23 mouse cellular contexts compared by ENCODE assay signal in the genomic region with DNA sequence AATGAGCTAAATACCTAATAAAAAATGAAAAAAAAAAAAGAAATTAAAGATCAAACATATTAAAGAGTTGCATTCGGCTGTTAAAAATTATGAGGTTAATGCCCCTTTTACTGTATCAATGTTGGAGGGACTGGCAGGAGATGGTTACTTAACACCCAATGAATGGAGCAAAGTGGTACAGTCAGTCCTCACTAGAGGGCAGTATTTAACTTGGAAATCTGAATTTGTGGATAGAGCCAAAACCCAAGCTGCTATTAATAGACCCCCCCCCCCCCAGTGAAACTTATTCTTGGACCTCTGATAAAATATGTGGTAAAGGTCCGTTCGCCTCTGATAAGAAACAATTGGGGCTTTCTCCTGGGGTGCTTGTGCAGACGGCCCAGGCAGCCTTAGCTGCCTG. TPM values are rescaled to one million over a fixed set of nuclear protein-coding genes. Genes with fewer than 3 reads are reported as not detected.
"Had no signal": no experiment of that assay in that cellular context is flagged by ENCODE, and none has a peak within 500 bp of the region (broad histone marks: within the 10 kb centered on the region; RNA-seq: fewer than 3 reads in every experiment).

No protein-coding gene starts in this region.

RNA-seq across cellular contexts. Expression of a gene that starts 25.1 kb away (rescaled TPM):
- total RNA-seq: layer of hippocampus, adult 18-20 months; layer of hippocampus, postnatal 14 days; left cerebral cortex, postnatal 14 days; left cerebral cortex, postnatal 4 days; megakaryocyte progenitor cell, adult 5-6 weeks; megakaryocyte-erythroid progenitor cell, adult 5-6 weeks; midbrain, postnatal 0 days had no signal
- polyA plus RNA-seq: kidney, embryonic 16.5 days; limb, embryonic 12.5 days; limb, embryonic 15.5 days; liver, embryonic 11.5 days; liver, embryonic 14.5 days; liver, postnatal 0 days; lung, embryonic 14.5 days; lung, postnatal 0 days; midbrain, embryonic 11.5 days; midbrain, embryonic 14.5 days; midbrain, postnatal 0 days; neural tube, embryonic 12.5 days; neural tube, embryonic 15.5 days; stomach, embryonic 14.5 days; stomach, postnatal 0 days; thymus, adult 2 months had no signal

RNA-seq across cellular contexts. Expression of a gene that starts 57.7 kb away (rescaled TPM):
- total RNA-seq: layer of hippocampus, adult 18-20 months; layer of hippocampus, postnatal 14 days; left cerebral cortex, adult 8-10 months; left cerebral cortex, postnatal 14 days; left cerebral cortex, postnatal 4 days; megakaryocyte progenitor cell, adult 5-6 weeks; megakaryocyte-erythroid progenitor cell, adult 5-6 weeks; midbrain, postnatal 0 days had no signal
- polyA plus RNA-seq: kidney, embryonic 16.5 days; limb, embryonic 12.5 days; limb, embryonic 15.5 days; liver, embryonic 11.5 days; liver, embryonic 14.5 days; liver, postnatal 0 days; lung, embryonic 14.5 days; lung, postnatal 0 days; midbrain, embryonic 11.5 days; midbrain, embryonic 14.5 days; midbrain, postnatal 0 days; neural tube, embryonic 12.5 days; neural tube, embryonic 15.5 days; stomach, embryonic 14.5 days; stomach, postnatal 0 days; thymus, adult 2 months had no signal
